Mouse (Mus musculus) brain, embryonic 14.5 days (tissue): Measurements from ENCODE around the gene Gm21905.

Experiments
- CTCF ChIP-seq: fragments of 200-500 bp; IDR thresholded peaks from 2 replicates; pipeline ENCODE4 v1.5.1; 2012; ENCODE audit warnings: inconsistent platforms, mild to moderate bottlenecking, moderate library complexity, borderline replicate concordance; ENCODE audit not compliant: insufficient read depth, insufficient read length; ENCODE audit errors: extremely low read depth
- POLR2A ChIP-seq: fragments of 200-500 bp; IDR thresholded peaks from 2 replicates; pipeline ENCODE4 v1.6.1; 2012; ENCODE audit warnings: mild to moderate bottlenecking, inconsistent platforms, borderline replicate concordance; ENCODE audit not compliant: poor library complexity, insufficient read depth, insufficient read length, severe bottlenecking; ENCODE audit errors: extremely low read depth

DNA sequence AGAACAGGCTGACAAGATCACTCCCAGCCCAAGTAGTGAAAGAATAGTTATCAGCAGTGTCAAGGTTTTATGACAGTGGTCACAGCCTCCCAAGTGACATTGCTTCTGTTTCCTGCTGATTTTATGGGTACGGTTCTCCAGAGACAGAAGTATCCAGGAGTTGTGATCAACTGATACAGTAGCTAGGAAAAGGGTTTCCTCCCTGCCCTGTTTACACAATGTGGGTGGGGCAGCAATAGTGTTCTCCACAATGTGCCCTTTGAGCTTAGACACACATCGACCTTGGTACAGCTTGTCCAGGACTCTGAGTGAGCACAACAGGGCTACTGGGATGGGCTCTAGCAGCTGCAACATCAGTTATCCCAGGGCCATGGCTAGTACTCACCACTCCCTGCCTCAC is 14.6 kb downstream of the Gm21905 start:
- TF ChIP-seq CTCF, result no peak
- TF ChIP-seq POLR2A, result no peak
